Comparison of ENCODE assay signal across 10 mouse cellular contexts in the genomic region with DNA sequence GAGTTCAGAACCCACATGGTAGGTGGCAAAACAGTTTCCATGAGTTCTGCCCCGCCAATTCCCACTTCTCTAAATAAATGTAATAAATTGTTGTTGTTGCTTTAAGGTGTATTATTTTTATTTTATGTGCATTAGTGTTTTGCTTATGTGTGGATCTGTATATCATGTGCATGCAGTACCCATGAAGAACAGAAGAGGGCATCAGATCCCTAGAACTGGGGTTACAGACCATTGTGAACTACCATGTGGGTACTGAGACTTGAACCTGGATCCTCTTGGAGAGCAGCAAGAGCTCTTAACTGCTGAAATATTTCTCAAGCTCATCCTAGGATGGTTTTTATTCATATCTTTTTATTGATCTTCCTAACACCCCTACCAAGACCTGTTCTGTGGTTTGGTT. TPM values are rescaled to one million over a fixed set of nuclear protein-coding genes. Genes with fewer than 3 reads are reported as not detected.
DNase-seq lines count a peak whose midpoint lies in the region; ATAC-seq and TF ChIP-seq lines count a peak whose summit lies in the region.
"Had no signal": no experiment of that assay in that cellular context is flagged by ENCODE, and none has a peak within 500 bp of the region (broad histone marks: within the 10 kb centered on the region; RNA-seq: fewer than 3 reads in every experiment).

No protein-coding gene starts in this region.

- no peaks in the 10 kb centered on the region for H3K36me3 ChIP-seq in forebrain, postnatal 0 days (ENCODE audit: insufficient read depth)
- H3K36me3 ChIP-seq in forebrain, embryonic 11.5 days (ENCODE audit: control insufficient read depth, insufficient read depth, low read length), result no peaks in the 10 kb centered on the region; the same call in 1 of the 2 replicates
- no peaks in the 10 kb centered on the region for H3K36me3 ChIP-seq in liver, adult 2 months (ENCODE audit: control insufficient read depth, insufficient read depth, low read length)
- no peaks in the 10 kb centered on the region; the same call in none of the 2 replicates for H3K36me3 ChIP-seq in liver, embryonic 11.5 days (ENCODE audit: control insufficient read depth, insufficient read depth, low read length)
- no peaks in the 10 kb centered on the region for H3K36me3 ChIP-seq in kidney, postnatal 0 days (ENCODE audit: insufficient read depth, low read length)
- H3K36me3 ChIP-seq: heart, embryonic 15.5 days had no signal

- H3K4me2 ChIP-seq in forebrain, postnatal 0 days (ENCODE audit: low read depth), result no peak overlapping the region
- no peak overlapping the region for H3K4me2 ChIP-seq in forebrain, embryonic 11.5 days (ENCODE audit: low read depth, low read length, severe bottlenecking)
- no peak overlapping the region for H3K4me2 ChIP-seq in liver, embryonic 11.5 days
- H3K4me2 ChIP-seq in kidney, postnatal 0 days (ENCODE audit: low read length), result no peak overlapping the region
- H3K4me2 ChIP-seq: heart, embryonic 15.5 days had no signal

- no peaks in the 10 kb centered on the region for H3K27me3 ChIP-seq in forebrain, postnatal 0 days (ENCODE audit: insufficient read depth, low read length)
- no peaks in the 10 kb centered on the region for H3K27me3 ChIP-seq in forebrain, embryonic 11.5 days (ENCODE audit: control insufficient read depth, insufficient read depth, low read length)
- no peaks in the 10 kb centered on the region for H3K27me3 ChIP-seq in liver, adult 2 months (ENCODE audit: control insufficient read depth, insufficient read depth, low read length)
- H3K27me3 ChIP-seq in liver, embryonic 11.5 days (replicated peaks; ENCODE audit: control insufficient read depth, insufficient read depth, low read length), result no peaks in the 10 kb centered on the region
- H3K27me3 ChIP-seq in kidney, postnatal 0 days (ENCODE audit: insufficient read depth, low read length), result no peaks in the 10 kb centered on the region
- H3K27me3 ChIP-seq: heart, embryonic 15.5 days had no signal

- no peak overlapping the region for H3K9ac ChIP-seq in forebrain, postnatal 0 days
- no peak overlapping the region for H3K9ac ChIP-seq in forebrain, embryonic 11.5 days (ENCODE audit: low read length)
- no peak overlapping the region for H3K9ac ChIP-seq in liver, adult 2 months (ENCODE audit: low read depth, low read length)
- no peak overlapping the region for H3K9ac ChIP-seq in liver, embryonic 11.5 days (ENCODE audit: low read depth, low read length)
- no peak overlapping the region for H3K9ac ChIP-seq in kidney, postnatal 0 days (ENCODE audit: low read depth, low read length)
- H3K9ac ChIP-seq: heart, embryonic 15.5 days had no signal

- TF ChIP-seq POLR2A in liver, adult 2 months (IDR thresholded peaks at IDR 0.05; ENCODE audit: extremely low read depth, insufficient read depth, low read length), result no peak

- WGBS in forebrain, postnatal 0 days, result 76% methylated on average over 1 of the region's 1 CpGs
- 68% methylated on average over 1 of the region's 1 CpGs for WGBS in forebrain, embryonic 11.5 days
- WGBS in liver, adult 2 months, result 80% methylated on average over 1 of the region's 1 CpGs
- 72% methylated on average over 1 of the region's 1 CpGs for WGBS in liver, embryonic 11.5 days
- 71% methylated on average over 1 of the region's 1 CpGs for WGBS in kidney, postnatal 0 days

- DNase-seq in forebrain, postnatal 0 days, result peak; percentile 19
- DNase-seq in forebrain, embryonic 11.5 days (ENCODE audit: low spot score), result no peak
- DNase-seq in liver, adult 2 months (ENCODE audit: extremely low read depth, low read depth, low spot score), result peak; percentile 59
- DNase-seq in liver, embryonic 11.5 days (ENCODE audit: low spot score), result no peak
- DNase-seq in c-Kit-positive CD71-negative TER-119-negative erythroid progenitor cells, embryonic 14.5 days (ENCODE audit: low read depth), result peak; percentile 58
- peak; percentile 46 for DNase-seq in kidney, postnatal 0 days (ENCODE audit: low spot score)
- DNase-seq in spleen, adult 12 weeks (ENCODE audit: low spot score), result peak; percentile 35
- no peak for DNase-seq in Muller cell, postnatal 12 days (ENCODE audit: inconsistent ontology term)

- no peak overlapping the region for H3K4me3 ChIP-seq in forebrain, postnatal 0 days (ENCODE audit: low read depth, low read length)
- no peak overlapping the region for H3K4me3 ChIP-seq in forebrain, embryonic 11.5 days (ENCODE audit: low read depth, low read length)
- H3K4me3 ChIP-seq in liver, adult 2 months (ENCODE audit: insufficient read depth, low read depth, low read length), result no peak overlapping the region
- H3K4me3 ChIP-seq in liver, embryonic 11.5 days (ENCODE audit: low read depth, low read length), result no peak overlapping the region
- no peak overlapping the region for H3K4me3 ChIP-seq in kidney, postnatal 0 days (replicated peaks; ENCODE audit: low read depth, low read length)
- H3K4me3 ChIP-seq: heart, embryonic 15.5 days had no signal

- no peak for ATAC-seq in forebrain, postnatal 0 days
- no peak for ATAC-seq in forebrain, embryonic 11.5 days (replicated peaks; ENCODE audit: low FRiP score)
- no peak for ATAC-seq in liver, embryonic 11.5 days (replicated peaks; ENCODE audit: low FRiP score)
- no peak for ATAC-seq in kidney, postnatal 0 days (replicated peaks; ENCODE audit: low FRiP score, low read depth)

- no peak overlapping the region for H3K27ac ChIP-seq in forebrain, postnatal 0 days (ENCODE audit: low read depth, low read length)
- H3K27ac ChIP-seq in forebrain, embryonic 11.5 days (ENCODE audit: low read depth, low read length), result no peak overlapping the region
- H3K27ac ChIP-seq in liver, adult 2 months (replicated peaks; ENCODE audit: insufficient read depth, low read depth, low read length), result no peak overlapping the region
- no peak overlapping the region for H3K27ac ChIP-seq in liver, embryonic 11.5 days (ENCODE audit: low read depth, low read length)
- no peak overlapping the region for H3K27ac ChIP-seq in kidney, postnatal 0 days
- H3K27ac ChIP-seq: heart, embryonic 15.5 days; macrophage had no signal

- H3K4me1 ChIP-seq in forebrain, postnatal 0 days (ENCODE audit: insufficient read depth), result peaks cover 21% of the 10 kb centered on the region
- H3K4me1 ChIP-seq in forebrain, embryonic 11.5 days (replicated peaks; ENCODE audit: control insufficient read depth, insufficient read depth, low read length), result peaks cover 6% of the 10 kb centered on the region; the same call in 1 of the 2 replicates
- peaks cover 11% of the 10 kb centered on the region for H3K4me1 ChIP-seq in liver, adult 2 months (ENCODE audit: control insufficient read depth, insufficient read depth, low read length)
- H3K4me1 ChIP-seq in liver, embryonic 11.5 days (replicated peaks; ENCODE audit: control insufficient read depth, insufficient read depth, low read length), result peaks cover 15% of the 10 kb centered on the region
- peaks cover 7% of the 10 kb centered on the region; the same call in 1 of the 2 replicates for H3K4me1 ChIP-seq in kidney, postnatal 0 days (replicated peaks; ENCODE audit: insufficient read depth, low read length)

- TF ChIP-seq CTCF in forebrain, postnatal 0 days (IDR thresholded peaks at IDR 0.05; ENCODE audit: low read depth), result peak; percentile 65
- peak; percentile 35; the same call in 1 of the 2 replicates for TF ChIP-seq CTCF in liver, adult 2 months (IDR thresholded peaks at IDR 0.05; ENCODE audit: low read depth, low read length)
- peak; percentile 72 for TF ChIP-seq CTCF in kidney, postnatal 0 days (IDR thresholded peaks at IDR 0.05; ENCODE audit: low read depth)

- peaks cover 26% of the 10 kb centered on the region; the same call in 1 of the 2 replicates for H3K79me2 ChIP-seq in liver, adult 2 months (ENCODE audit: control insufficient read depth, insufficient read depth, low read length)

- H3K9me3 ChIP-seq in forebrain, postnatal 0 days (ENCODE audit: low read length), result no peaks in the 10 kb centered on the region
- H3K9me3 ChIP-seq in forebrain, embryonic 11.5 days (ENCODE audit: control insufficient read depth, low read length), result no peaks in the 10 kb centered on the region
- H3K9me3 ChIP-seq in liver, embryonic 11.5 days (ENCODE audit: control insufficient read depth, low read length), result no peaks in the 10 kb centered on the region
- H3K9me3 ChIP-seq in kidney, postnatal 0 days (replicated peaks; ENCODE audit: low read length), result no peaks in the 10 kb centered on the region
- H3K9me3 ChIP-seq: heart, embryonic 15.5 days had no signal

RNA-seq across cellular contexts. Expression of a gene that starts 2.9 kb away (rescaled TPM):
- 41.9 and 43.2 TPM in 2 replicates for total RNA-seq in forebrain, postnatal 0 days (2014; rRNA removed)
- 14.5 and 19.9 TPM in 2 replicates for polyA plus RNA-seq in forebrain, postnatal 0 days (2015; fragmentation: Nextera tagmentation; extraction: Ambion mirVana)
- 6.7 and 6.9 TPM in 2 replicates for polyA plus RNA-seq in forebrain, embryonic 11.5 days (2014; fragmentation: Nextera tagmentation; extraction: Ambion mirVana)
- 15.9 and 18.8 TPM in 2 replicates for total RNA-seq in liver, adult 2 months (2014; rRNA removed)
- 3.9 and 4.2 TPM in 2 replicates for polyA plus RNA-seq in liver, adult 2 months (2012; rRNA removed)
- polyA plus RNA-seq in liver, embryonic 11.5 days (2014; fragmentation: Nextera tagmentation; extraction: Ambion mirVana), result 7.2 and 8.7 TPM in 2 replicates
- 11.9 and 12.8 TPM in 2 replicates for polyA plus RNA-seq in kidney, postnatal 0 days (2015; fragmentation: Nextera tagmentation; extraction: Ambion mirVana)

RNA-seq across cellular contexts. Expression of a gene that starts 3.3 kb away (rescaled TPM):
- total RNA-seq in forebrain, postnatal 0 days (2014; rRNA removed), result 106 and 107 TPM in 2 replicates
- 32.6 and 41.2 TPM in 2 replicates for polyA plus RNA-seq in forebrain, postnatal 0 days (2015; fragmentation: Nextera tagmentation; extraction: Ambion mirVana)
- polyA plus RNA-seq in forebrain, embryonic 11.5 days (2014; fragmentation: Nextera tagmentation; extraction: Ambion mirVana), result 49.3 and 54.3 TPM in 2 replicates
- 17.9 and 25.8 TPM in 2 replicates for total RNA-seq in liver, adult 2 months (2014; rRNA removed)
- polyA plus RNA-seq in liver, adult 2 months (2012; rRNA removed), result 18.0 and 21.4 TPM in 2 replicates
- polyA plus RNA-seq in liver, embryonic 11.5 days (2014; fragmentation: Nextera tagmentation; extraction: Ambion mirVana), result 29.7 and 30.4 TPM in 2 replicates
- polyA plus RNA-seq in kidney, postnatal 0 days (2015; fragmentation: Nextera tagmentation; extraction: Ambion mirVana), result 27.3 and 28.5 TPM in 2 replicates

RNA-seq across cellular contexts. Expression of a gene that starts 48.9 kb away (rescaled TPM):
- 31.4 and 55.4 TPM in 2 replicates for total RNA-seq in forebrain, postnatal 0 days (2014; rRNA removed)
- 44.5 and 60.5 TPM in 2 replicates for polyA plus RNA-seq in forebrain, postnatal 0 days (2015; fragmentation: Nextera tagmentation; extraction: Ambion mirVana)
- 96.7 and 102 TPM in 2 replicates for polyA plus RNA-seq in forebrain, embryonic 11.5 days (2014; fragmentation: Nextera tagmentation; extraction: Ambion mirVana)
- 9.6 and 15.2 TPM in 2 replicates for total RNA-seq in liver, adult 2 months (2014; rRNA removed)
- 28.0 and 28.8 TPM in 2 replicates for polyA plus RNA-seq in liver, adult 2 months (2012; rRNA removed)
- polyA plus RNA-seq in liver, embryonic 11.5 days (2014; fragmentation: Nextera tagmentation; extraction: Ambion mirVana), result 45.6 and 46.2 TPM in 2 replicates
- polyA plus RNA-seq in kidney, postnatal 0 days (2015; fragmentation: Nextera tagmentation; extraction: Ambion mirVana), result 50.7 and 51.3 TPM in 2 replicates

Comparison
In these comparisons a context has a peak if more than half of its experiments do, and no peak if none do; other contexts are left out.
1. DNase-seq: peak in forebrain, postnatal 0 days (single experiment), liver, adult 2 months (single experiment), c-Kit-positive CD71-negative TER-119-negative erythroid progenitor cells, embryonic 14.5 days (single experiment), kidney, postnatal 0 days (single experiment) and spleen, adult 12 weeks (single experiment); none in forebrain, embryonic 11.5 days (single experiment), liver, embryonic 11.5 days (single experiment) and Muller cell, postnatal 12 days (single experiment).
2. Peak in every context shown above with its lines, with median percentiles within 50 percentile points of each other: CTCF ChIP-seq.